Comparison of ENCODE assay signal across 9 mouse cellular contexts in genomic region chr17:83964454-83965211, GRCm38 (mm10).
A peak's percentile ranks its signal among the peaks of the same experiment; 100 is the strongest.
DNase-seq lines count a peak whose midpoint lies in the region; ATAC-seq and TF ChIP-seq lines count a peak whose summit lies in the region.
"Had no signal": no experiment of that assay in that cellular context is flagged by ENCODE, and none has a peak within 500 bp of the region (broad histone marks: within the 10 kb centered on the region; RNA-seq: fewer than 3 reads in every experiment).

No protein-coding gene starts in this region.

- no peak for TF ChIP-seq POLR2A in heart, adult 2 months (IDR thresholded peaks at IDR 0.05; ENCODE audit: insufficient read depth, low read depth, low read length)

- H3K79me2 ChIP-seq in heart, adult 2 months (replicated peaks; ENCODE audit: control insufficient read depth, insufficient read depth, low read length): no peaks in the 10 kb centered on the region

- no peak overlapping the region for H3K9ac ChIP-seq in heart, adult 2 months (ENCODE audit: low read depth, low read length)
- H3K9ac ChIP-seq in lung, embryonic 15.5 days: no peak overlapping the region
- H3K9ac ChIP-seq in heart, embryonic 16.5 days (ENCODE audit: low read length): no peak overlapping the region

- no peaks in the 10 kb centered on the region for H3K36me3 ChIP-seq in heart, adult 2 months (ENCODE audit: control insufficient read depth, insufficient read depth, low read length)
- no peaks in the 10 kb centered on the region for H3K36me3 ChIP-seq in lung, embryonic 15.5 days
- no peaks in the 10 kb centered on the region for H3K36me3 ChIP-seq in heart, embryonic 16.5 days (ENCODE audit: control insufficient read depth, insufficient read depth)

- WGBS in heart, adult 2 months: 76% methylated on average over 13 of the region's 13 CpGs
- 51% methylated on average over 13 of the region's 13 CpGs for WGBS in lung, embryonic 15.5 days
- 46% methylated on average over 13 of the region's 13 CpGs for WGBS in heart, embryonic 16.5 days

- H3K4me2 ChIP-seq in lung, embryonic 15.5 days: no peak overlapping the region
- no peak overlapping the region for H3K4me2 ChIP-seq in heart, embryonic 16.5 days (ENCODE audit: low read depth, low read length)

- intact Hi-C loops in heart, adult 2 months (cut with DNase I): loop anchor here (5.0 kb wide), 1 partner anchor 102 kb away; no protein-coding TSS in a partner anchor

- peak overlapping the region; percentile 9; the same call in 1 of the 2 replicates for H3K27ac ChIP-seq in heart, adult 2 months
- no peak overlapping the region for H3K27ac ChIP-seq in lung, embryonic 15.5 days
- no peak overlapping the region for H3K27ac ChIP-seq in heart, embryonic 16.5 days (ENCODE audit: low read length)

- no peak for TF ChIP-seq EP300 in heart, adult 2 months (IDR thresholded peaks at IDR 0.05; ENCODE audit: insufficient read depth, low read depth, low read length)

- H3K4me3 ChIP-seq in heart, adult 2 months: no peak overlapping the region
- no peak overlapping the region for H3K4me3 ChIP-seq in lung, embryonic 15.5 days
- no peak overlapping the region for H3K4me3 ChIP-seq in heart, embryonic 16.5 days (ENCODE audit: low read length)

- DNase-seq in heart, adult 2 months: peak in 1 of 2 experiments; percentile 7
- no peak for DNase-seq in heart, adult 8-10 months (ENCODE audit: low spot score)
- DNase-seq in lung, postnatal 25 days (ENCODE audit: low spot score): no peak
- DNase-seq in retina, postnatal 1 day: peak; percentile 65
- DNase-seq in layer of hippocampus, postnatal 10 days (ENCODE audit: low spot score in 2 of 2): no peak
- no peak for DNase-seq in urinary bladder, postnatal 14 days (ENCODE audit: low spot score)
- DNase-seq: B cell, adult 2 months had no signal

- no peak for TF ChIP-seq CTCF in heart, adult 2 months (IDR thresholded peaks at IDR 0.05)

- no peaks in the 10 kb centered on the region for H3K27me3 ChIP-seq in heart, adult 2 months (ENCODE audit: control insufficient read depth, insufficient read depth, low read length)
- no peaks in the 10 kb centered on the region for H3K27me3 ChIP-seq in lung, embryonic 15.5 days
- H3K27me3 ChIP-seq in heart, embryonic 16.5 days (ENCODE audit: control insufficient read depth, insufficient read depth, low read length): no peaks in the 10 kb centered on the region

- ATAC-seq in lung, embryonic 15.5 days (ENCODE audit: borderline replicate concordance, extremely low read depth, low FRiP score, low TSS enrichment): 0 out of 2 replicates have a peak, but pooled peaks have one; percentile 7
- ATAC-seq in heart, embryonic 16.5 days (replicated peaks; ENCODE audit: extremely low read depth, insufficient read depth, low FRiP score): 0 out of 2 replicates have a peak, but pooled peaks have one; percentile 24

- H3K4me1 ChIP-seq in heart, adult 2 months (ENCODE audit: control insufficient read depth, insufficient read depth, low read length): peaks cover 13% of the 10 kb centered on the region
- H3K4me1 ChIP-seq in lung, embryonic 15.5 days: peaks cover 54% of the 10 kb centered on the region
- H3K4me1 ChIP-seq in heart, embryonic 16.5 days (ENCODE audit: control insufficient read depth, insufficient read depth, low read length): peaks cover 11% of the 10 kb centered on the region

- H3K9me3 ChIP-seq in lung, embryonic 15.5 days: no peaks in the 10 kb centered on the region
- H3K9me3 ChIP-seq in heart, embryonic 16.5 days (replicated peaks; ENCODE audit: control insufficient read depth, low read length): peaks cover 6% of the 10 kb centered on the region
